Mouse (Mus musculus): ENCODE results near the gene Manf.

DNA sequence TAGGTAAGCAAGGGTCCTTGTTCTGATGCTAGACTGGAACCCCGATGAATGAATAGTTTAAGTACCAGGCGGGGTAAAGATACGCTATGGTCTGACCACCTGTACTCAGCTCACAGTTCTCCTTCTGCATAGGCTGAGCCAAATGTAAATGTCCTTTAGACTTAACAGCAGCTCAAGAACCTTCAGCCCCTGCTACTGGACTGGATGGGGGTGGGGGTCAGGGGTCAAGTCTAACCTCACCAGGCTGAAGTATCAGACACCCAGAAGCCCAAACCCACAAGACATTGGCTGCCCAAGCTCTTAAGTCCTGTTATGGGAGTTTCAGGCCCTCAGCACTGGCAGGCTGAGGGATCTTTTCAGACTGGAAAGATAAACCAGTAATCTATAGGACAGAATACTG lies 3.4 kb downstream of the Manf start:
- TF ChIP-seq CTCF (IDR thresholded peaks at IDR 0.05; ENCODE audit: low read depth), result no peak
- no peak for TF ChIP-seq EP300 (IDR thresholded peaks at IDR 0.05; ENCODE audit: low read depth)
